Mouse (Mus musculus) heart, embryonic 15.5 days (tissue): ENCODE results near the gene Clcn2. TPM values are rescaled to one million over a fixed set of nuclear protein-coding genes. Genes with fewer than 3 reads are reported as not detected.
A peak's percentile ranks its signal among the peaks of the same experiment; 100 is the strongest.
"Not testable (repeated sequence)": the region's sequence is repeated elsewhere in the genome, so short reads cannot be mapped to it uniquely, and the experiment has no call there.

ENCODE experiments used
- ATAC-seq: fragments of 200-750 bp; cut with Nextera tagmentation; replicated peaks from 2 replicates; pipeline ENCODE4 v1.8.0; 2017; ENCODE audit warnings: low read depth, moderate TSS enrichment; ENCODE audit not compliant: insufficient number of reproducible peaks, insufficient read depth, low FRiP score
- H3K27ac ChIP-seq: fragments of 300-500 bp; sonication (generic); 2 replicates; pipeline ENCODE4 v1.5.1; 2015; ENCODE audit warnings: mild to moderate bottlenecking, inconsistent platforms
- H3K27me3 ChIP-seq: fragments of 300-500 bp; sonication (generic); 2 replicates; pipeline ENCODE4 v1.6.1; 2015; ENCODE audit warnings: inconsistent platforms
- H3K36me3 ChIP-seq: fragments of 300-500 bp; sonication (generic); 2 replicates; pipeline ENCODE4 v1.6.1; 2015; ENCODE audit warnings: mild to moderate bottlenecking, inconsistent platforms
- H3K4me1 ChIP-seq: fragments of 300-500 bp; sonication (generic); replicated peaks from 2 replicates; pipeline ENCODE4 v1.6.1; 2015; ENCODE audit warnings: inconsistent platforms
- H3K4me2 ChIP-seq: fragments of 300-500 bp; sonication (generic); 2 replicates; pipeline ENCODE4 v1.6.1; 2015; ENCODE audit warnings: inconsistent platforms, mild to moderate bottlenecking, moderate library complexity
- H3K4me3 ChIP-seq: fragments of 300-500 bp; sonication (generic); 2 replicates; pipeline ENCODE4 v1.5.1; 2015; ENCODE audit warnings: mild to moderate bottlenecking, inconsistent platforms
- H3K9ac ChIP-seq: fragments of 300-500 bp; sonication (generic); 2 replicates; pipeline ENCODE4 v1.6.1; 2015; ENCODE audit warnings: mild to moderate bottlenecking, inconsistent platforms
- H3K9me3 ChIP-seq: fragments of 300-500 bp; sonication (generic); replicated peaks from 2 replicates; pipeline ENCODE4 v1.6.1; 2016; ENCODE audit warnings: inconsistent platforms
- WGBS: fragments of 180-500 bp; shearing (Covaris S2); methylation state at CpG from one replicate; pipeline ENCODE4 v1.1.7; 2015; ENCODE audit warnings: mixed read lengths; 5-methylcytosine and 5-hydroxymethylcytosine counted together
- polyA plus RNA-seq: library from polyadenylated mRNA; unstranded; fragments of >200 nt; fragmentation: Nextera tagmentation; extraction: Ambion mirVana; gene quantifications from 2 replicates; pipeline ENCODE4 v1.2.1, GENCODE M21; 2015

Gene Clcn2
- polyA plus RNA-seq, 1 experiment from 2014 or later: 3.8 TPM

DNA sequence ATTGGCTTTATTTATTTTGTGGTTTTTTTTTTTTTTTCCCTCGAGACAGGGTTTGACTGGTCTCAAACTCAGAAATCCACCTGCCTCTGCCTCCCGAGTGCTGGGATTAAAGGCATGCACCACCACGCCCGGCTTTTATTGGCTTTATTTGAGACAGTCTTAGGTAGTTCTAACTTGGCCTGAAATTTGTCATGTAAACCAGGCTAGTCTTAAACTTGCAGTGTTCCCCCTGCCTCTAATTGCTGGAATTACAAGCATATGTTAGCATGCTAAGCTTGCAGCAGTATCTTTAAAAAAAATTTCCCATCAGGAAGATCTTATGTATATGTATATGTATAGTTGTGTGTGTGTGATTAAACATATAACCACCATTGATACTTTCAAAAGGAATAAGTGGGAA is 40.8 kb downstream of the Clcn2 start:
- no peaks in the 10 kb centered on the region for H3K27me3 ChIP-seq
- no peak for ATAC-seq
- no peak overlapping the region for H3K4me2 ChIP-seq
- H3K36me3 ChIP-seq: peaks cover 67% of the 10 kb centered on the region
- peaks cover 39% of the 10 kb centered on the region for H3K4me1 ChIP-seq
- no peak overlapping the region for H3K4me3 ChIP-seq
- H3K27ac ChIP-seq: no peak overlapping the region
- no peak overlapping the region for H3K9ac ChIP-seq
- no peaks in the 10 kb centered on the region for H3K9me3 ChIP-seq
- 82% methylated on average over 4 of the region's 4 CpGs for WGBS

DNA sequence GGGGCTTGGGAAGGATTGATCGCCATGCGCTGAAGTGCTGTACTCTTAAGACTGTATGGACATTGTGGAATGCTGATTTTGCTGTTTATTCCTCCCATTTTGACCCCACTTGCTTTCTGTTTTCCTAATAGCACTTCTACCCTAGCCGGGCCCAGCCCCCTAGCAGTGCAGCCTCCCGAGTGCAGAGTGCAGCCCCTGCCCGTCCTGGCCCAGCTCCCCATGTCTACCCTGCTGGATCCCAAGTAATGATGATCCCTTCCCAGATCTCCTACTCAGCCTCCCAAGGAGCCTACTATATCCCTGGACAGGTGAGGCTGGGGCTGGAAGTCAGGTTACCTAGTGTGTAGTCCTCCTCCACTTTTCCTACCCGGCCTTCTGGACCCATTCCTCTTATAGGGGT is 42.3 kb downstream of the Clcn2 start:
- peaks cover 52% of the 10 kb centered on the region for H3K36me3 ChIP-seq
- H3K4me1 ChIP-seq: peaks cover 39% of the 10 kb centered on the region
- WGBS: 88% methylated on average over 6 of the region's 6 CpGs
- H3K4me2 ChIP-seq: peak overlapping the region; percentile 90; the same call in 1 of the 2 replicates
- H3K9me3 ChIP-seq: no peaks in the 10 kb centered on the region
- no peaks in the 10 kb centered on the region for H3K27me3 ChIP-seq
- H3K9ac ChIP-seq: no peak overlapping the region
- peak overlapping the region; percentile 86; the same call in 1 of the 2 replicates for H3K4me3 ChIP-seq
- ATAC-seq: no peak
- no peak overlapping the region for H3K27ac ChIP-seq

DNA sequence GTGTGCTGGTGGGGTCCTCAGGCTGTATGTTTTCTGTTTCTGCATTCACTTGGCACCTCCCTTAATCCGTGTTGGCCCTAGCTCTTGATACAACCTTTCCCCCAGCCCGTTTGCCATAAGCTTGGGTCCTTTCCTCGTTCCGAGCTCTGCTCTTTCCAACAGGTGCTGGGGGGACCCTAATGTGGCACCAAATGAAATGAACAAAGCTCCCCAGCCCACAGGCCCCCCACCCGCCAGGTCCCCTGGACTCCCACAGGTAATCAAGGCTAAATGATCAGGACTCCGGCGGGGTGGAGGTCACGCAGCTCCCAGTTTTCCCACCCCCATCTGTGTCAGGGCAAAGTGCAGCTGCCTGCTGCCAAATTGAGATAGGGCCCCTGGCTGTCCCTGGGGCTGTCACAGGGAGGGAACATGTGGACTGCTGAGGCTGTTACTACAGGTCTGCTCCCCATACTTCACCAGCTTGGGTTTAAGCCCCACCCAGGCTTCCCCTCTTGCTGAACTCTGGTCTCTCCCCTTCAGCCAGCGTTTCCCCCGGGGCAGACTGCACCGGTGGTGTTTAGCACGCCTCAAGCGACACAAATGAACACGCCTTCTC is 43.7 kb downstream of the Clcn2 start:
- Histone ChIP-seq H3K4me3 (peak overlapping the region; percentile 86), H3K36me3 (peaks cover 39% of the 10 kb centered on the region), H3K27ac (peak overlapping the region; percentile 91), H3K9me3 (no peaks in the 10 kb centered on the region), H3K4me1 (peaks cover 39% of the 10 kb centered on the region), H3K9ac (peak overlapping the region; percentile 96), H3K27me3 (no peaks in the 10 kb centered on the region), H3K4me2 (peak overlapping the region; percentile 90)
- 0 out of 2 replicates have a peak, but pooled peaks have one; percentile 0 for ATAC-seq
- 3% methylated on average over 14 of the region's 14 CpGs for WGBS

DNA sequence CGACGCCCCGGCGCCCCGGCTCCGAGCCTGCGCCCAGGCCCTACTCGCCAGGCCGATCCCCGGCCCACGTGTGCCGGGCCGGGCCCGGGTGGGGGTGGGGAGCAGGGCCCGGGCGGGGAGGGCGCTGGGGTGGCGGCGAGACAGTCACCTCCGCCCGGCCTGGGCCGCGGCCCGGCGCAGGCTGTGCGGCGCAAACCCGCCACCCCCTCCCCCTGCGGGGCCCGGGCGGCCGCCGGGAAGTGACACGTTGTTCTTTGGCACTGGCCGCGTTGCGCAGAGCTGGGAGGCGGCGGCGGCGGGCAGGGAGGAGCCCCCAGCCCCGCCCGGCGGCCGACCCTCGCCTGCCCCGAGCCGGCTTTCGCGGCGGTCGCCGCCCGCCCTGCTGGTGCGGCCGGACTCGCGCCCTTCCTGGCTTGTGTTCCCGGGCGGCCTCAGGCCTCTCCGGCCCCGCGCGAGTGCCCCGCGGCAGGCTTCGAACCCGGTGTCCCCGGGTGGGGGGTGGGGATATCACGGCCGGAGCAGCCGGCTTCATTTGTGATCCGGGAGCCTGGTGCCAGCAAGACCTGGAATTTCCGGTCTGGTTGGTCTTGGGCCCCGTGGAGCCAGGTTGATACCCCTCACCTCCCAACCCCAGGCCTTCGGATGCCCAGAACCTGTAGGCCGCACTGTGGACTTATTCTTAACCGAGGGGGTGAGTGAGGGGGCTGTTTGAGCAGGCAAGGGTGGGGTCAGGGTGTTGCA is 44.4 kb downstream of the Clcn2 start:
- H3K9me3 ChIP-seq: no peaks in the 10 kb centered on the region
- H3K4me3 ChIP-seq: peak overlapping the region; percentile 86
- no peaks in the 10 kb centered on the region for H3K27me3 ChIP-seq
- under 1% methylated on average over 66 of the region's 78 CpGs for WGBS
- peak overlapping the region; percentile 96 for H3K9ac ChIP-seq
- H3K27ac ChIP-seq: peak overlapping the region; percentile 91
- ATAC-seq: peak; percentile 76
- peaks cover 36% of the 10 kb centered on the region for H3K4me1 ChIP-seq
- peak overlapping the region; percentile 90 for H3K4me2 ChIP-seq
- H3K36me3 ChIP-seq: peaks cover 32% of the 10 kb centered on the region

DNA sequence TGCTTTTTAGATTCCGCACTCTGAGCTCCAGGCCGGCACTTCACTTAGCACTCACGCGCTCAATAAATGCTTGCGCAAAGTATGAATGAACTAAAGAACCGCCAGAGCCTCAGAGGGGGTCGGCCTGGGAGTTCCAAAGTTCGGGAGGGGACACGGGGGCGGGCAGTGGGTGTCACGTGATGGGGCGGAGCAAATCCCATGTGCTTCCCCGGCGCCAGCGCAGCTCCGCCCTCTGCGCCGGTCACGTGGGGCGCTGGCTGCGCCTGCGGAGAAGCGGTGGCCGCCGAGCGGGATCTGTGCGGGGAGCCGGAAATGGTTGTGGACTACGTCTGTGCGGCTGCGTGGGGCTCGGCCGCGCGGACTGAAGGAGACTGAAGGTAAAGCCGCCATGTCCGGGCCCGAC is 45.0 kb downstream of the Clcn2 start:
- H3K27ac ChIP-seq: peak overlapping the region; percentile 91
- H3K9ac ChIP-seq: peak overlapping the region; percentile 96
- peak; percentile 93 for ATAC-seq
- H3K4me2 ChIP-seq: peak overlapping the region; percentile 90
- H3K36me3 ChIP-seq: peaks cover 26% of the 10 kb centered on the region
- H3K27me3 ChIP-seq: no peaks in the 10 kb centered on the region
- under 1% methylated on average over 38 of the region's 38 CpGs for WGBS
- H3K4me3 ChIP-seq: peak overlapping the region; percentile 86
- H3K9me3 ChIP-seq: no peaks in the 10 kb centered on the region
- peaks cover 30% of the 10 kb centered on the region for H3K4me1 ChIP-seq

DNA sequence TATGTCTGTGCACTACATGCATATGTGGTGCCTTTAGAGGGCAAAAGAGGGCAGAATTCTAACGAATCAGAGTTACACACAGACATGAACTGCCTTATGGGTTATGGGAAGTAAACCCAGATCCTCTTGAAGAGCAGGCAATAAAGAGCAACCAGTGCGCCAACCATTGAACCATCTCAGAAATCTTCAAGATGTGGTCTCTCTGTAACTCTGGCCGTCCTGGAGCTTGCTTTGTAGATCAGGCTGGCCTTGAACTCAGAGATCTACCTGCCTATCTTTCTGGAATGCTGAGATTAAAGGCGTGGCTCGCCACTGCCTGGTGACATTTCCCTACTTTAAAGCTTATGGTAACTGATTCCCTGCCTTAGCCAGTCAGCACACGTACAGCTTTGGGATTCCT is 45.7 kb downstream of the Clcn2 start:
- Histone ChIP-seq H3K27ac (peak overlapping the region; percentile 91; the same call in 1 of the 2 replicates), H3K4me3 (peak overlapping the region; percentile 86), H3K27me3 (no peaks in the 10 kb centered on the region), H3K4me2 (peak overlapping the region; percentile 90), H3K9me3 (no peaks in the 10 kb centered on the region), H3K36me3 (peaks cover 20% of the 10 kb centered on the region), H3K9ac (no peak overlapping the region), H3K4me1 (peaks cover 25% of the 10 kb centered on the region)
- 21% methylated on average over 6 of the region's 6 CpGs for WGBS
- no peak for ATAC-seq

DNA sequence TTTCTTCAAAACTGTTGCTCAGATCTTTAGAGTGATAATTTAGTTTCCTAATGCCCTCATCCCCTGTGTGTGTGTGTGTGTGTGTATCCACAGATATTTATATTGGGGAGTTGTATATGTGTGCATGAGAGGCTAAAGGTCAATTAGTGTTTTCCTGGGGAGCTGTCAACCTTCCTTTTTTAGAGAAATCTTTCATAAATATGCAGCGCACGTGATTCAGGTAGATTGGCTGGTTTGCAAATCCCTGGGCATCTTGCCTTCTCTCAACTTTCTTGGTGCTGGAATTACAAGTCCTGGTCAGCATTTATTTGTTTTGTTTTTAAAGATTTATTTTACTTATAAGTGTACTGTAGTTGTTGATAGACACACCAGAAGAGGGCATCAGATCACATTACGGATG is 47.3 kb downstream of the Clcn2 start:
- Histone ChIP-seq H3K36me3 (peaks cover 5% of the 10 kb centered on the region), H3K4me1 (peaks cover 21% of the 10 kb centered on the region), H3K9ac (no peak overlapping the region), H3K4me2 (no peak overlapping the region), H3K27ac (no peak overlapping the region), H3K27me3 (no peaks in the 10 kb centered on the region), H3K9me3 (no peaks in the 10 kb centered on the region), H3K4me3 (no peak overlapping the region)
- no peak for ATAC-seq
- WGBS: 85% methylated on average over 3 of the region's 3 CpGs

DNA sequence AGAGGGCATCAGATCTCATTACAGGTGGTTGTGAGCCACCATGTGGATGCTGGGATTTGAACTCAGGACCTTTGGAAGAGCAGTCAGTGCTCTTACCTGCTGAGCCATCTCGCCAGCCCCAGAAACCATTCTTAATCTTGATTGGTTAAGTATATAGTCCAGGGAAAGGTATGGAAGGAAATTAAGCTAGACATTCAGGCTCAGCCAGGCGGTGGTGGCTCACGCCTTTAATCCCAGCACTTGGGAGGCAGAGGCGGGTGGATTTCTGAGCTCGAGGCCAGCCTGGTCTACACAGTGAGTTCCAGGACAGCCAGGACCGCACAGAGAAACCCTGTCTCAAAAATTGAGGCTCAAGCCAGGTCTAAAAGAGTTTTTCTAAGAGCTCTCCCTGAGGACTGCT is 49.5 kb downstream of the Clcn2 start, which contains the start of gene Eif4g1:
Gene Eif4g1 (plus strand): TSS at position 301 of the 400 bp plus-strand sequence.
- H3K27me3 ChIP-seq, H3K9ac ChIP-seq, H3K36me3 ChIP-seq, H3K9me3 ChIP-seq, H3K4me1 ChIP-seq, H3K4me3 ChIP-seq, H3K27ac ChIP-seq, H3K4me2 ChIP-seq, ATAC-seq: not testable (repeated sequence)
- WGBS: 94% methylated on average over 5 of the region's 6 CpGs

DNA sequence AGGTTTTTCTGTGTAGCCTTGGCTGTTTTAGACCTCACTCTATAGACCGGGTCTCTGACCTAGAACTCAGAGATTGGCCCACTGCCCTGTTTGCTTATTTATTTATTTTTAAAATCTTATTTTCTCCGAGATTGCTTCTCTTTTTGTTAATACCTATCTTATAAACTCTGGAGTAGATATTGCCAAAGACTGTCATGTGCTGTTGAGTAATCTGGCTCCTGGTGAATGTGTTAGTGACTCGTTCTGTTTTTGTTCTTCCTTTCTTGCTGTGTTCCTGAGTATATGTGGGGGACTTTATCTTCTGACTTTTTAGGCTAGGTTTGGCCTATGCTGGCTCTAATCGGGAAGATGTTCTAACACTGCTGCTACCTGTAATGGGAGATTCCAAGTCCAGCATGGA is 59.9 kb downstream of the Clcn2 start:
- peaks cover 3% of the 10 kb centered on the region for H3K4me1 ChIP-seq
- ATAC-seq: no peak
- H3K27me3 ChIP-seq: no peaks in the 10 kb centered on the region
- no peak overlapping the region for H3K9ac ChIP-seq
- H3K27ac ChIP-seq: no peak overlapping the region
- H3K4me3 ChIP-seq: no peak overlapping the region
- peaks cover 80% of the 10 kb centered on the region for H3K36me3 ChIP-seq
- WGBS: 89% methylated on average over 4 of the region's 4 CpGs
- H3K4me2 ChIP-seq: no peak overlapping the region
- no peaks in the 10 kb centered on the region for H3K9me3 ChIP-seq

DNA sequence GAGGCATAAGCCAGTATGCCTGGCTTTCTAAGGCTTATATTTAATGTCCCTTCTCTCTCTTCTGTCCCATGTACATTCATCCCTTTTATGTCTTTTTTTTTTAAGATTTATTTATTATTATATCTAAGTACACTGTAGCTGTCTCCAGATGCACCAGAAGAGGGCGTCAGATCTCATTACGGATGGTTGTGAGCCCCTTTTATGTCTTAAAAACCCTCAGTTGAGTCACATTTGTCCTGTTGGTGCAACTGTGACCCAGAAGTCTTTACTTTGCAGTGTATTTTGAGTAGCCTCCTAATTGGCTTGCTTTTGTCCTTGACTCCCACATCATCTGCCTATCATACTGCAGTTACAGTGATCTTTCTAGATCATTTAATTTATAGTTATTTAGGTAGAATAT is 64.2 kb downstream of the Clcn2 start:
- H3K27ac ChIP-seq: no peak overlapping the region
- H3K4me2 ChIP-seq: no peak overlapping the region
- no peaks in the 10 kb centered on the region for H3K9me3 ChIP-seq
- no peak overlapping the region for H3K9ac ChIP-seq
- H3K4me3 ChIP-seq: no peak overlapping the region
- H3K36me3 ChIP-seq: peaks cover 37% of the 10 kb centered on the region
- 43% methylated on average over 2 of the region's 2 CpGs for WGBS
- peaks cover 3% of the 10 kb centered on the region; the same call in 1 of the 2 replicates for H3K27me3 ChIP-seq
- no peak for ATAC-seq
- H3K4me1 ChIP-seq: peaks cover 13% of the 10 kb centered on the region
